Mouse (Mus musculus): ENCODE results near the gene Ttll3. TPM values are rescaled to one million over a fixed set of nuclear protein-coding genes. Genes with fewer than 3 reads are reported as not detected.

Ttll3 gene
- total RNA-seq, 1 experiment from 2014 or later, result 3.9 TPM

DNA sequence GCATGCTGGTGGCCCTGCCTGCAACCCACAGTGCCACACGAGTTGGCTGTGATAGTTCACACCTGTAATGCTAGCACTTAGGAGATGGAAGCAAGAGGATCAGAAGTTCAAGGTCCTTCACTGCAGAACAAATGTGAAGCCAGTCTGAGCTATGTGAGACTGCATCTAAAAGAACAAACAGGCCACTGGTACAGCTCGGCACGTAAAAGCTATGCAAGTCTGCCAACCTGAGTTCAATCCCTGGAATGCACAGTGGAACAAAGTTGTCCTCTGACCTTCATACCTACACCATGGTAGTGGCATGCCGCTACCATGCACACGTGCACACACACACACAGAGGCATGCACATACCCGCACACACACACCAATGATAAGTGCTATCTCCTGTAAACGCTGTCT lies 35.1 kb downstream of the Ttll3 start:
- no peak for DNase-seq

DNA sequence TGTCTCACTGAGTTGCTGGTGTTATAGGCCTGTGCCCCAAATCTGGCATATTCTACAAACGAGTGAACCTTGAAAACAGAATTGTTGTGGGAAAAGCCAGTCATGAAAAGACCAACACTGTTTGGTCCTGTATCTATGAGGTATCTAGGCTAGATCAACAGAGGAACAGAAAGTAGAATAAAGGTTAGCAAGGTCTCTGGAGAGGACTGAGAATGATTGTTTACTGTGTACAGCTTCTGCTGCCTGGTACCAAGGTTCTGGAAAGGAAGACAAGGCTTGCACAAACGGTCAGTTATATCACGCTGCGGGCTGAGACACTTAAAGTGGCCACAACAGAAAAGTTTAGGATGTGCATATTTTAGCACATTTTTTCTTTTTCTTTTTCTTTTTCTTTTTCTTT lies 37.6 kb downstream of the Ttll3 start:
- no peak for DNase-seq

DNA sequence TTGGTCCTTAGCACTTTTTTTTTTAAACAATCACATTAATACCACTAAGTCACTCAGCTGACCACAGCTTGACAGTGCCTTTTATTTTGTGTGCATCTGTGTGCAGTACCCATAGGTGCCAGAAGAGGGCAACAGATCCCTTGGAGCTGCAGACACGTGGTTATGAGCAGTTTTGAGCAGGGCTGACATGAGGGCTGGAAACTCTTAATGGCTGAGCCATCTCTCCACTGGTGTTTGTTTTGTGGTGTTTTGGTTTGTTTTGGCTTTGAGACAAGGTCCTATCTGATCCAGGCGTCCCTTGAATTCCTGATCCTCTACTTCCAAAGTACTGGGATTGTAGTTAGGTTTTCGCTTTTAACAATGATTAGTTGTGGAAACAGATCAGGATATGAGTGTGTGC lies 38.3 kb downstream of the Ttll3 start:
- DNase-seq, result peak; percentile 22

DNA sequence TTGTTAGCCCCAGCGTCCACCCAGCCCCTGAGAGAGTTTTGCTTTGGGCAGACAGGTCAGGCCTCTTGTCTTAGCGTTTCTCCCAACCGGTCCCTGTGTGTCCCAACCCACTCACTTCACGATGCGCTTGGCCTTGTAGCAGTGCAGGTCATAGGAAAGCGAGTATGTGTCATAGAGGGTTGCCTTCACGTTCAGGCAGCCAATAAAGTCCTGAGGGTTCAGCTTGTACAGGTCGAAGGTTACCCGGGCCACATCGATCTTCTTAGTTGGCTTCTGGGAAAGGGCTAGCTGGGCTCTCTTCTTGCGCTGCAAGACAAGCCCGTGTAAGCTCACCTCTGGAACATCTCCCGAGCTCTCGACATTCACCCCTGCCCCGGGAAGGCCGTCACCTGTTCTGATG lies 38.9 kb downstream of the Ttll3 start:
- no peak for DNase-seq

DNA sequence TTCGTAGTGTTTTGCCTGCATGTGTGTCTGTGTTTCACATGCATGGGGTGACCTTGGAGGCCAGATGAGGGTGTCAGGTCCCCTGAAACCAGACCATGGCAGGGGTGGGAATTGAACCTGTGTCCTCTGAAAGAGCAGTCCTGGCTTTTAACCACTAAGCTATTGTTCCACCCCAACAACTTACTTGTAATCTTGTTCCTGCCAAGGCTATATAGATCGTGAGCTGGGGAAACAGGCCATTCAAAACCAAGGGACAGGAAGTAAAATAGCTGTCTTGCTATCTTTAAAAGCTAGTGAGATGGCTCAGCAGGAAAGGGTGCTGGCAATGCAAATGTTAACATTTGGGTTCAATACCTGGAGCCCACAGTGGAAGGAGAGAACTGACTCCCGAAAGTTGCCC lies 40.9 kb downstream of the Ttll3 start:
- DNase-seq, result no peak

DNA sequence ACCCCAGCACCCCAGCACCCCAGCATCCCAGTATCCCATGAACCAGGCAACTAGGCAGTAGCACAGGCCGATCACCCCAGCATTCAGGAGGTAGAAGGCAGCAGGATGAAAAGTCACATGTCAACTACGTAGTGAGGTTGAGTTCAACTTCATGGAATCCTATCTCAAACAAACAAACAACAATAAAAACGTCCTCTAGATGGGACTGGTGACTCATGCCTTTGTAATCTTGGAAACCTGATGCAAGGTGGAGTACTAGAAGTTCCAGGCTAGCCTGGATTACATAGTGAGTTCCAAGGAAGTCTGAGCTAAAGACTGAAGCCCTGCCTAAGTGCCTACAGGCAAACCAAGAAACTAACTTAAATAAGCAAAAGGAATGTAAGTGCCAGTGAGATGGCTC lies 41.8 kb downstream of the Ttll3 start:
- DNase-seq, result no peak

DNA sequence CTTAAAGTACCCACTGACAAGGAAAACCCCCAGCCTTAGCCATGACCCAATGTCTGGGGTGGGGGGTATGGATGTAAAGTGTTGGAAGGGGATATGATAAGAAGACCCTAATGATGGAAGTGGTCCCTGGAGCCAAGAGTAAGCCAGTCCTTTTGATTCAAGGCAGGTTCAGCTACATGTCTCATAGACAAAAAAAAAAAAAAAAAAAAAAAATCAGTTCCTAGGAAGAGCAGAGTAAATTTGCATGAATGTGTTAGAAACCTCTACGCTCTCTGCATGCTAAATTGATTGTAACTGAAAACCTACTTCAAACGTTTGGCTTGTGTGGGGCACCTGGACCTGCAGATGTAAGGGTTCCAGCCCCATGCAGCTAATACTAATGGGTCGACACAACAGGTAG lies 42.7 kb downstream of the Ttll3 start:
- DNase-seq, result no peak

DNA sequence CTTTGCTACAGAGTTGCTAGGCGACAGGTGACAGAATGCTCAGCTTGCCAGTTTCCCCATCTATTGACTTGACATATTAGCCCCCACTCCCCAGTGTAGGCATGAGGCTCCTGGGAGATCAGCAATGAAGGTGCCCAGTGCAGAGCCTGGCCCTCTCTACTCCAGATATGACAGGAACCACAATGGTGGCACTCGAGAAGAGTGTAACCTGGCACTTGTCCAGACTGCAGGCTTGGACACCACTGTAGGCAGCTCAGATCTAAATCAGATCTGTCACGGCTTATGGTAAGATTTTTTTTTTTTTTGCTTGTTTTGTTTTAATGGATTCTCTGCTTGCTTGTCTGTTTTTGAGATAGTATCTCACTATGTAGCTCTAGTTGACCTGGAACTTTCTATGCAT lies 44.6 kb downstream of the Ttll3 start:
- no peak for DNase-seq

DNA sequence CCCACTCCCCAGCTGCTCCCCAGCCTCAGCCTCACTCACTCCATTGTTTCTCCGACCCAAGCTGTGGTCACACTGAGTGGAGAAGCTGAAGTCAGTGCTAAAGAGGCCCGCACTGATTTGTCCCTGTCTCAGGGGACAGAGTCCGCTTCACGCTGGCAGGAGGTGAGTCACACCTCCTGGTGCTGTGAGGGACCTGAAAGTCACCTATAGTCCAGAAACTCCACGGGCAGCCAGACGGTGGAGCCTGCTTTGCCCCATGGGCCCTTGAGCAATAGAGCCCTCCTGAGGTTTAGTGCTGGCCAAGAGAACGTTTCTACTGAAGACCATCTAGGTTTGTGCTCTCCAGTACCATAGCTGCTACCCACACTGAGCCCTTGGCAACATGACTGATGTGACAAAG lies 45.6 kb downstream of the Ttll3 start:
- peak; percentile 24 for DNase-seq

DNA sequence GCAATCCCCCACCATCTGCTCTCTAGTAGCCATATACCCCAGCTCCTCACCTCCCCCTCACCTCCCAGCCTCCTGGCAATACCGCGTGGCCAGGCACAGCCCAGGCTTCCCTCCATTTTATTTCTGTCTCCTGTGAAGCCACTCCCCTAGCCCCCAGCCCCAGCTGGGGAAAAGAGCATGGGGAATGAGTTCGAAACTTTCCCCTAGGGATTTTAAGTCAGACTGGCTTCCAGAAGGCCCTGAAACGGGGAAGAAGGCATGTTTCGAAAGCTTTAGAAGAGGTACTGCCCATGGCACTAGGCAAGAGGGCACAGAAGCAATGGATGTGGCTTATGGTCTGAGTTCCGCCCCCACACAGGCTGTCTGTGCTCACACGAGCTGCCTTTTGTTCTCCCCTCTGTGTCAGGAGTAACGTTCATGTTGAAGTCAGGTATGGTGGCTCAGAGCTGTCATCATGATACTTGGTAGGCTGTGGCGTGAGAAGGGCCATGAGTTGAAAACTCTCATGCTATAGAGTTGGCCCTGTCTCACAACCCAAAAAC lies 46.7 kb downstream of the Ttll3 start, which contains the start of gene Cidec:
TSS of gene Cidec (minus strand) at position 97 of the 542 bp plus-strand sequence.
- DNase-seq, result no peak

DNA sequence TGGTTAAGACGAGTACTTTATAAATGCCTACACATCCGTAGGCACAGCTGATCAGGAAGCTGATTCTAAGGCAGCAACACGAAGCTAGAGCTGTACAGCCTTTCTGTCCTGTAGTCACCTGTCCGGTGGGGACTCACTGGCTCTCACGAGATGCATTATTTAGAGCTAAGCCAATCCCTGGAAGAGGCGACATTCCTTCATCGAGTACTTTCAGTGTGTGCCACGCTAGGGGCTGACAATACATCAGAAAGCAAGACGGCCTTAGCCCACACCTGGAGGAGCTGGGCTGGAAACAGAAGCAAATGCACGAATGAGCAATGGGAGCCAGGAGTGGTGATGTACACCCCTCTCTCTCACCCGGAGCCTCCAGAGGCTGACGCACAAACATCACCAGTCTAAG lies 48.1 kb downstream of the Ttll3 start:
- no peak for DNase-seq

DNA sequence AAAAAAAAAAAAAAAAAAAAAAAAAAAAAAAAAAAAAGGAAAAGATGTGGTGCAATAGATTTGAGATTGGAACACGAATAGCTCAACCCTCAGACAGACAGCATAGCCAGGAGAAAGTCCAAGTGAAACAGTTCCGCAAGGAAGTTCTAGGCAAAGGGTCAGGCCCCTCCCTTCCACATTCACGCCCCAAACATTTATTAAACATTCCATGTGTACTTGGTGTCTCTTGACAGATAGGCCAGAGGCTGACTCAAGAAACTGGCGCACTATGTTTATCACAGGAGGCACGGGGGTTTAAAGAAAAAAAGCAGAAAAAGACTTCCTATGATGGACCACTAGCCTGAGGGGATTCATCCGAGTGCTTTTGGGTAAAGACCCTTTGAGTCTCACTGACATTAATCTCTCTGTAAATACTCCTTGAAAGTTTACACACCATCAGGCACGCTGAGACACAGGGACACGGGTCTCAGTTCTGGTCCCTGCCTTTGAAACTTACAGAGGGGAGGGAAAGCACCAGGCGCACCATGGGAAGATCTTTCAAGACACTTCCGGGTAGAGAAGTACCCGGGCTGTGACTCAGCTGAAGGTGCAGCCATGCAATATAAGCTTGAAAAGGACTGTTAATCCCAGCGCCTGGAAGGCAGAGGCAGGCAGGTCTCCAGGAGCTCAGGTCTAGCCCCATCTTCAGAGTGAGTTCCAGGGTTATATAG lies 49.8 kb downstream of the Ttll3 start:
- no peak for DNase-seq

DNA sequence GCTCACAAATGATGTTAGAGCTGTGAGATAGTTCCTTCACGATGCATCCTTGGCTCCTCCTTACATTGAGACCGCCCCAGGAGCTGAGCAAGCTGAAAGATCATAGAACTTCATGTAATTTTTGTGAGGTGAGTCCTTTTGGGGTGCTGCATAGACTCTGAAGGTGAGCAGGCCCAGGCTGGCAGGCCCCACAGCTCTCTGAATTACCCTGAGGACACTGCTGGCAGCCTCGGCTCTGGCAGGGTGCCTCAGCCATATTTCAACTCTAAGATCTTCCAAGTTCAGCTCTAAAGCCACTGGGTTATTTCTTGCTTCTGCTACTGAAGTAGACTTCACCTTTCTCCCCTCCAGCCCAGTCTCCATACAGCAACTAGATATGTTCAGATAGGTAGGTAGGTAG lies 51.6 kb downstream of the Ttll3 start:
- no peak for DNase-seq

DNA sequence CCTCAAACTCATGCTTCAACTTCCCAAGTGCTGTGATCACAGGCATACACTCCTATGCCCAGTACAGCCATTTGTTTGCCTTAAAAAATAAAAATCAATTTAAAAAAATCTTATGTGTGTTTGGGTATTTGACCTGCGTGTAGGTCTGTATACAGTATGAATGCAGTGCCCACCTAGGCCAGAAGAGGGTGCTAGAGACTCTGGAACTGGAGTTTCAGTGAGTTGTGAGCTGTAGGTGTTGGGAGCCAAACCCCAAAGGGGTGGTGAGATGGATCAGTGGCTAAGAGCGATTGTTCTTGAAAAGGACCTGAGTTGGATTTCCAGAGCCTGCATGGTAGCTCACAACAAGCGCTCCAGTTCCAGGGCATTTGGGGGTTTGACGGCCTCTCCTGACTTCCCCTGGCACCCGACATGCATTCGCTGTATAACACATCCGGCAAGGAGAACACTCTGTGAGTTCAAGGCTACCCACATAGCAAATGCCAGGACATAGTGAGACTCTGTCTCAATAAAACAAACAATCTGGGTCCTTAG lies 52.2 kb downstream of the Ttll3 start:
- DNase-seq, result peak; percentile 71

DNA sequence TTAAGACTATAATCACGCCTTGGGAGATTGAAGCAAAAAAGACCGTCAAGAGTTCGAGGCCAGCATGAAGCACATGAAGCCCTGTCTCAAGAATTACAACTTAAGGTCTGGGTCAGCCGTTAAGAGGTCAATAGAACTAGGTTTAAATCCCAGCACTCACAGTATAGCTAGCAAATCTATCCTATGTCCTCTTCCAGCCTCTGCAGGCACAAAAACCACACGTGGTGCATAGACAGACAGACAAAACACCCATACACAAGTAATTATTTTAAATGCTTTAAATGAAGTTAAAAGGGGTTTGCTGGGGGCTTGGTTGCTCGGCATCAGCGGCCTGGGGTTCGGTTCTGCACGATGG lies 53.0 kb downstream of the Ttll3 start:
- no peak for DNase-seq

DNA sequence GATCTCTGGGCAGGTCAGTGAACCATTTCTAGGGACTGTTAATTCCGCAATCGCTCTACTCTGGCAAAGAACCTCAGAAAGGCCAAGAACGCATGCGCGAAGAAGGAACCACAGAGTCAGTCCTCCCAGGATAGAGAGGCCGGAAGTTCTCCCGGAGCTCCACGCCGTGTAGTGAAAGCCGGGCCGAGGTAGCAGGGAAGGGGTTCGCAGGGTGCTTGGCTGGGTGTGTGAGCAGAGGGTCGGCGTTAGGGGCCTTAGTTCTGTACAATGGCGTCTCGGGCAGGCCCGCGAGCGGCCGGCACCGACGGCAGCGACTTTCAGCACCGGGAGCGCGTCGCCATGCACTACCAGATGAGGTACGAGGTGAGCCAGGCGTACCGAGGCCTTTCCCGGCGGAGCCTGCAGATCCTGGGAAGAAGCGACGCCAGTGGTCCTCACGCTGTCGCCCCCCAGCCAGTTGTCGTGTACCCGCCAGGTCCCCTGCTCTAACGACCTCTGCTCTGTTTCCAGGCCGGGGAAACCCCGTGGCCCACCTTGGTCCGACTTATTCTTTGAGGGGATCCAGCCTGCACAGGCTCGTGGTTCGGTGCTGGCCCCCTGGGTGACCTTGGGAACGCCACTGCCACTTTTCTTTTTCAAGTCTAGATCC lies 53.5 kb downstream of the Ttll3 start, which contains the start of gene Jagn1:
TSS of gene Jagn1 (plus strand) at position 128 of the 649 bp plus-strand sequence.
- peak; percentile 89 for DNase-seq

DNA sequence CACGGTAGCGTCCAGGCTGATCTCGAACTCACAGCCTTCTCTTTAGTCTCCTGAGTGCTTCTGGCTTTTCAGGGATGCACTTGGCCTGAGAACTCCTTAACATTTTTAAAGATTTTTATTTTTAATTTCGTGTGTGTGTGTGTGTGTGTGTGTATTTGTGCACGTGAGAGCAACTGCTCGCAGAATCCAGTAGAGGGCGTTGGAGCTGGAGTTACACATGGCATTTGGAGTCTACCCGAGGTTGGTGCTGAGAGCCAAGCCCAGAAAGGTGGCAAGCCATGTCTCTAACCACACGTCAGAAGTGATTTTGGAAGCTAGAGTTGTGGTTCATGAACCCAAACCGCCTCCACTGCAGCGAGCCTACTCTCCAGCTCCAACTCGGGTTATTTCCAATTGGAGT lies 54.0 kb downstream of the Ttll3 start:
- no peak for DNase-seq

DNA sequence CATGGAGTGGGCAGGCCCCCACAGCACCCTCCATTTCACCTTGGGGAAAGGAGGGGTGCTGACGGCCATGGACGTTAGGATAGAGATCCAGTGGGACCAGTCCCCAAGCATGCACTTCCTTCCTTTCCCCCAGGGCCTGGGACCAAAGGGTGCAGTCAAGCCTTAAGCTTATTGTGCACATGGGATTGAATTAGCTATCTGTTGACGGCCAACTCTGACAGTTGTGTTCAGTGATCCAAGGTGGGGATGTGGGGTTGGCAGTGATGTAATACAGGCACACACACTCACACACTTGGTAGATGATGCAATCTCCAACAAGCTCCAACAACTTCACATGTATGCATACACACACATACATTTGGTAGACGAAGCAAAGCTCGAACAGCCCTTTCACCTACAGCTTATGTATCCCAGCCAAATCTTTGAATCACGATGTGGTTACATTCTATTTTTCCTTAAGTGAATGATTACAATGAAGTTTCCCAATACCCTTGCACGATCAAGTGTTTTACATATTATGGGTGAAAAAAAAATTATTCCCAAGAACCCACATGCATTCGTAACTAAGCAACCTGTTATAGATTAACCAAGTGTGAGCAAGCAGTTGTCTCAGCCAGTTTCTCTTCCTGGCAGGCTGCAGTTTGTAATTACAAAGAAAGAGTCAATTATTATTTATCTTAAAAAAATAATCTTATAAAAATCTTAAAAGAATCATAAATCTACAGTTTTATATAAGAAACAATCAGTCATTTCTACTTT lies 55.3 kb downstream of the Ttll3 start:
- no peak for DNase-seq

DNA sequence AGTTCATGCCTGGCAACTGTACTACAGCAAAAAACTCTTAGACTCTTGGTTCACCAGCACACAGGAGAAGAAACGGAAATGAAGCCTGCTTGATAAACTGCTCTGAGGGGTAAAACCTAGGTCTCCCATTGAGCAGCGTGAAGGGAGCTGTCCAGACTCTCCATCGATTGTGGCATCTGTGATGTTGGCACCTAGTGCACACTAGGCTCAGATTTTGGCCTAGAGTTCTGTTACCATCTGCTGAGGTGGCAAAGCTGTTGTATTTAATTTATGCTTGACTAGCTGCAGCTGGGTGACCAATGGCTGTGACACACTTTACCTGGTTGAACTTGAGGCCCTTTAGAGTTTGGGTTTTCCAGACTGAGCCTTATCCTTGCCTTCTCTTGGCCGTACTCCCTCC lies 58.6 kb downstream of the Ttll3 start:
- DNase-seq, result no peak

DNA sequence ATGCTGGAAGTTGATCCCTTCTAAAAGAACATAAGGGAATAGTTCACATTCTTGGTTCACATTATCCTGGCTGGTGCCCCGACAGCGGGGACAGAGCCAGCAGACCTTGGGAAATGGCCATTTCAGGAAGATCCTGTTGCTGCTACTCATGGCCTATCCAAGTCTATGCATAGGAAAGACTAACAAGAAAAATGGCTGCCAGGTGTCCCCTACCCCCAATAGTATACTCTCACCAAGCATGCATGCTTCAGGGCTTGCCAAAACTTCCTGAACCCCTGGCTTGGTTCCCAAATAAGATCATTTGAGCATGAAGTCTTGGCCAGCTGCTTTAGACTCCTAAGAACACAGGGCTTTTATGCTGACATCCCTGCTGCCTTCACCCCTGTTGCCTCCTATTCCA lies 62.8 kb downstream of the Ttll3 start:
- no peak for DNase-seq

DNA sequence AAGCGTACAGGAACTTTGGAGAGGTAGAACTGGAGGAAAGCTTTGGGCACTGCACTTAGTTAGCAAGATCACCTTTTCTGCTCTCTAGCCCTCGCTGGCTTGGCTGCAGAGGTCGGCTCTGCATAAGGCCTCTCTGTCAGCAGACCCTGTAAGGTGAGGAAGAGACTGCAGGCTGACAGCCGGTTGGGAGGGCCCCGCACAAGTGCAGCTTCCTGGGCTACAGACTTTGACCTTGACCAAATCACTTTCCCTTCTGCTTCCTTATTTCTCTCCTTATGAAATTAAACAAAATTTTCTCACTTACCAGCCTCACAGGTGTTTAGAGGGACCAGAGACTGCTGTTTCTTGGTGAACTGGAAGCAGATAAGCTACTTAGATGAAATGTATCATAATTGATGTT lies 65.9 kb downstream of the Ttll3 start:
- no peak for DNase-seq

DNA sequence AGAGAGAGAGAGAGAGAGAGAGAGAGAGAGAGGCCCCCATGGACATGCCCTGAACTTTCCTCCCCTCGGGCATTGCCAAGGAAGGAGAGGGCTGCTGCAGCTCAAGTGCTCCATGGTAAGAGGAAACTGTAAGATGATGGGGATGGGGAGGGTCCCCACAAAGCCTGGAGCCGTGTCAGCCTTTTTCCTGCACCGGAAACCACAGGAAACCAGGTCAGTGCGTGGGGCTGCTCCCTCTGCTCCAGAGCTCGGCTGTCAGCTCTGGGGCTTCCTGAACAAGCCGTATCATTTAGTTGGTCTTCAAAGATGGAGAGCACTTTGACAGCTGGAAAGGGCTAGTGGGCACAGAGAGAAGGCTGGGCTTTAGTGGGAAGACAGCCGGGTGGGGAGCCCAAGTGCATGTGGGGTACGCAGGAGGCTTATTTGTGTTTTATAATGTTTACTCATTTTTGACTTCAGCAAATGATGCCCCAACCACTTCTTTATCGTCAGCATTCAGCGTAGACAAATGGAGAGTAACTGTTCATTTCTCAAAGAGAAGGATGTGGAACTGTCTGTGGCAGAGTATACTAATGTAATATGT lies 69.0 kb downstream of the Ttll3 start, which contains the start of gene Il17re:
TSS of gene Il17re (plus strand) at position 533 of the 583 bp plus-strand sequence.
- DNase-seq, result no peak

Measured in adrenal gland, postnatal 25 days (tissue).